Mouse (Mus musculus) CD4-positive, CD25-positive, alpha-beta regulatory T cell (primary cell): Measurements from ENCODE around the gene Syt16. TPM values are rescaled to one million over a fixed set of nuclear protein-coding genes. Genes with fewer than 3 reads are reported as not detected.

Experiments
- polyA plus RNA-seq: library from polyadenylated mRNA; unstranded; fragments of 100-300 nt; shearing (Covaris generic); gene quantifications from one replicate; pipeline ENCODE4 v1.2.1, GENCODE M21; 2017

The Syt16 gene
- not detected for polyA plus RNA-seq

DNA sequence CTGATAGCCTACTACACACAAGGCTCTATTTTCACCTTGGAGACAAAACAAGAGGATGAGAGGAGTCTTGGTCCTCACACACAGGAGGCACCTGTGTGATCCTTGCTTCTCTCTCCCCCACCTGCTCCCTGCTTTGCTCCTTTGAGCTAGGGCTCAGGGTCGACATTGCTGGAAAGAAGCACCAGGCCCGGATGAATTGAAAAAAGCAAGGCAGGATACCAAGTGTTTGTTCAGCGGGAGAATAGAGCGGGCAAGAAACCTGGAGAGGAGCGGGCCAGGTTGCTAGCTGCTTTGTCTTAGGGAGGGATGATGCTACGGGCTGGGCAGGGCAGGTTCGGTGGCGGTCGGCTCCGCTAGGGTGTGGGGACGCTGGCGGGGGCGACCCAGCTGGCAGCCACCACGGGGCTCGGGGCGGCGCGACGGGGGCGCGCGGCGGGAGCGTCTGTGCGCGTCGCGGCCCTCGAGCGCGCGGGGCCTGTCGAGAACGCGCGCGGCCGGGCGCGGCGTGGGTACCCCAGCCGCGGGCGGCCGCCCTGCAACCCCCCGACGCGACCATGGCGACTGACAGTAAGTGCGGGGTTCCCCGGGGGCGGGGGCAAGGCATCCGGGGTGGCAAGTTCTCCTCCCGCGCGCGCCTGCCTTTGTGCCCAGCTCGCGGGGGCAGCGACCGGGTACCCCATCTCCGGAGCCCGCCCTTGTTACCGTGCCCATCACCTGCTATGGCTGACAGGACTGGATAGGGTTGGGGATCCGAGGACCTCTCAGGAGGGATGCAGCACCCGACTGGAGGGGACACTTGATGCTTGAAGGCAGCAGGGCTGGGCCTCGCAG is at the start of gene Syt16:
Gene Syt16 (plus strand): TSS at position 365 of the 831 bp plus-strand sequence.

DNA sequence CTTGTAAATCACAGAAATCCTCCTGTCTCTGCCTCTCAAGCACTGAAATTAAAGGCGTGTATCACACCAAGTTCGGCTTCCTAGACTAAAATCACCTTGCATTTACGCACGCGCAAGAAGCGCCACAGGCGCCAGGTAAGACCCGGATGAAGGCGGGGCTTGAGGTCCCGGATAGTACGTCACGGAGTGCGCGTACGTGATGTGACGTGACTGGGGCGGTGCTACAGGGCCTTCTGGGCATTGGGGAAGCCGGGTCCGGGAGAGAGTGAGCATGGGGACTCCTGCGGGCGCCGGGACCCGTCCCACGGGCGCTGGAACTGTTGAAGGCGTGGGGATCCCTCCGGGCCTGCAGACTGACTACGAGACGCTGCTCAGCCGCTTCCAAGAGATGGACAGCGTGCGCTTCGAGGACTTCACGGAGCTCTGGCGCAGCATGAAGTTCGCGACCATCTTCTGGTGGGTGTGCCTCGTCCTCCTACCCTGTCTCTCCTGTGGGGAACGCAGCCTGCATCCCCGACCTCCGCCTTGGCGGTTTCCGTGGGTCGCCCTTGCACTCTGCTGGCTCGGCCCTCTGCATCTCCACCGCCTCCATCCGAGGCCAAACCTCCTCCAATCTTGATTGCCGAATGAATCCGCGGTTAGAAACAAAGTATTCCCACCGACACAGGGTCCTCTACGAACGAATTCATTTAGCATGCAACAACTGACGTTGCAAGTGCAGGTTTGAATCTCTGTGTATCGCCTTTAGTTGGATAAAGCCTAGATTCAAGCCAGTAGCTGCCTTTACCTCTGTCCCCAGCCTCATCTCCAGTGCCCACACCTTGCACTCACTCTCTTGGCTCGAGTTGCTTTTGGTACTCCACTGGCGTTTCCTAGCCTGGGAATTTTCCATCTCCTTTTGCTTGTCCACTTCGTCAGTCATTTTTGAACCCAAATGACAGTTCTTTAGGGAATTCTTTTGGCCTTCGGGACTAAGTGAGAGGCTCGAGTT is 32.9 kb upstream of the Syt16 start, which contains the start of gene Snapc1:
Gene Snapc1 (plus strand): TSS at position 191 of the 991 bp plus-strand sequence.

DNA sequence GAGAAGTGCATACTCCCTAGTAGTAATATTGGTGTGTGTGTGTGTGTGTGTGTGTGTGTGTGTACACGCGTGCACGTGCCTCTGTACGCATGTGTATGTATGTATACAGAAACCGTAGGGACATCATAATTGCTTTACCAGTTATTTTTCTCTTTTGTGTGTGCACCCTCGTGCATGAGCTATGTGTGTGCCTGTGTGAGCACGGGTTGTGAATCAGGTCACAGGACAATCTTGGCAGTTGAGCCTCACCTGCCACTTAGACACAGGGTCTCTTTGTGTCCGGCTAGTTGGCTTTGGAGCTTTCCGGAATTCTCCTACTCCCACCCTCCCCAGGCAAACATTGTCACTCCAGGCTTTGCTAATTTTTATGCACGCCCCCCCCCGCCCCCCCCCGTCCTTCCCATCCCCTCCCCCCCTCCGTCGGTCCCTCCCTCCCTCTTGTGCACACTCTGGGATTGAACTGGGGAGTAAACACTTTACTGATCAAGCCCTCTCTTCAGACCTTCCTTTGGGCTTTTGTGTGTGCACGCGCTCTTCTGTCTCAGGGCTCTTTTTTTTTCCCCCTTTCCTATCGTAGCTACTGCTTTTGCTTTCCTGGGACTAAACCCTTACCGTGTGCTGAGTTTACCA is 319.0 kb downstream of the Syt16 start, which contains the start of gene Gm11042:
Gene Gm11042 (minus strand): TSS at position 51 of the 630 bp plus-strand sequence.

Other genes starting within 250 kb of the Syt16 start
- 192 TPM for gene Hif1a, start 96.3 kb upstream of the Syt16 start, polyA plus RNA-seq
- 27.9 TPM for gene Gm49321, start 60.0 kb upstream of the Syt16 start, polyA plus RNA-seq
- 35.5 TPM for gene Snapc1, start 33.2 kb upstream of the Syt16 start, polyA plus RNA-seq